Mouse (Mus musculus): ENCODE results near the gene Lrrc43.

DNA sequence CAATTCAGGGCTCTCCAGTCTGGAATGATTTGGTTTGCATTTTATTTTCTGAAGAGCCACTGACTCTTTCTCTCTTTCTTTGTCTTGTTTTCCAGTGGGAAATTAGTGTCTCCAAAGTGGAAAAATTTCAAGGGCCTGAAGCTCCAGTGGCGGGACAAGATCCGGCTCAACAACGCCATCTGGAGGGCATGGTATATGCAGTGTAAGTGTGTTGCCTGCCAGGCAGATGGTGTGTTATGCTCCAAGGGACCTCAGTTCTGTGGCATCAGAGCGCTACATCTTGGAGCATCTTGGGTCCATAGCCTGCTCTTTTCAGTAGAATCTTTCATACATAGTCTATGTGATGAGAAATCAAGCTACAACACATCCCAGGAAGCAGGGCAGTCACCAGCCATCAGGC lies 49.2 kb upstream of the Lrrc43 start:
- TF ChIP-seq MAX (IDR thresholded peaks at IDR 0.05; ENCODE audit: low read length), result no peak
- no peak for TF ChIP-seq POLR2A (IDR thresholded peaks at IDR 0.05; ENCODE audit: low read depth, low read length)
- TF ChIP-seq CTCF (conservative IDR thresholded peaks at IDR 0.05 in 1 of 2, IDR thresholded peaks at IDR 0.05 in 1 of 2; ENCODE audit: low read depth in 2 of 2, low read length in 2 of 2), result peak in 1 of 2 experiments; percentile 42; a peak in 2 of 4 replicates
- TF ChIP-seq CHD2 (IDR thresholded peaks at IDR 0.05; ENCODE audit: low read length), result no peak
- TF ChIP-seq CHD1 (IDR thresholded peaks at IDR 0.05; ENCODE audit: low read depth, low read length), result no peak
